Mouse (Mus musculus) liver, postnatal 0 days (tissue): ENCODE results near the gene Dusp19. TPM values are rescaled to one million over a fixed set of nuclear protein-coding genes. Genes with fewer than 3 reads are reported as not detected.

Source experiments
- ATAC-seq: fragments of 200-750 bp; cut with Nextera tagmentation; 2 replicates; pipeline ENCODE4 v1.8.0; 2017; ENCODE audit warnings: mild to moderate bottlenecking, moderate library complexity
- DNase-seq: peaks from one replicate; pipeline ENCODE4 v3.0.0-alpha.2; 2016
- H3K27ac ChIP-seq: fragments of 300-500 bp; sonication (generic); 2 replicates; pipeline ENCODE4 v1.5.1; 2014; ENCODE audit warnings: antibody characterized with exemption, moderate library complexity, mild to moderate bottlenecking, low read depth
- H3K27me3 ChIP-seq: fragments of 300-500 bp; sonication (generic); 2 replicates; pipeline ENCODE4 v1.6.1; 2014; ENCODE audit warnings: low read length, control low read depth, mixed read lengths; ENCODE audit not compliant: insufficient read depth
- H3K36me3 ChIP-seq: fragments of 300-500 bp; sonication (generic); replicated peaks from 2 replicates; pipeline ENCODE4 v1.6.1; 2014; ENCODE audit warnings: mild to moderate bottlenecking, control low read depth, low read length, moderate library complexity, mixed read lengths; ENCODE audit not compliant: insufficient read depth
- H3K4me1 ChIP-seq: fragments of 300-500 bp; sonication (generic); 2 replicates; pipeline ENCODE4 v1.6.1; 2014; ENCODE audit warnings: antibody characterized with exemption, mild to moderate bottlenecking, control low read depth; ENCODE audit not compliant: insufficient read depth
- H3K4me2 ChIP-seq: fragments of 300-500 bp; sonication (generic); 2 replicates; pipeline ENCODE4 v1.6.1; 2014; ENCODE audit warnings: low read depth, mild to moderate bottlenecking, low read length, moderate library complexity, mixed read lengths
- H3K4me3 ChIP-seq: fragments of 300-500 bp; sonication (generic); 2 replicates; pipeline ENCODE4 v1.5.1; 2014; ENCODE audit warnings: low read depth, low read length
- H3K9ac ChIP-seq: fragments of 300-500 bp; sonication (generic); replicated peaks from 2 replicates; pipeline ENCODE4 v1.6.1; 2014; ENCODE audit warnings: mild to moderate bottlenecking, moderate library complexity
- H3K9me3 ChIP-seq: fragments of 300-500 bp; sonication (generic); 2 replicates; pipeline ENCODE4 v1.6.1; 2016; ENCODE audit warnings: mild to moderate bottlenecking, control low read depth, low read length, mixed read lengths
- CTCF ChIP-seq: sonication (generic); IDR thresholded peaks from 2 replicates; pipeline ENCODE4 v1.5.1; 2016; ENCODE audit warnings: antibody characterized with exemption, low read depth
- EP300 ChIP-seq: IDR thresholded peaks from 2 replicates; pipeline ENCODE4 v1.6.1; 2016; ENCODE audit warnings: antibody characterized with exemption, low read depth, mild to moderate bottlenecking
- WGBS: fragments of 180-500 bp; shearing (Covaris S2); extraction: QIAGEN DNeasy Blood & Tissue Kit; methylation state at CpG from one replicate; pipeline ENCODE4 v1.1.7; 2014; ENCODE audit not compliant: insufficient replicate concordance; 5-methylcytosine and 5-hydroxymethylcytosine counted together
- microRNA counts: library from miRNA; unstranded; fragments of <30 nt; microRNA quantifications from one replicate; lab custom pipeline; 2015
- microRNA-seq: library from miRNA; unstranded; fragments of <30 nt; microRNA quantifications from one replicate; pipeline ENCODE4, GENCODE M21; 2016
- polyA plus RNA-seq: library from polyadenylated mRNA; unstranded; fragments of >200 nt; fragmentation: Nextera tagmentation; extraction: Ambion mirVana; gene quantifications from 2 replicates; pipeline ENCODE4 v1.2.1, GENCODE M21; 2015

The Dusp19 gene
- polyA plus RNA-seq, 1 experiment from 2014 or later: 3.9 TPM

GRCm38 (mm10) chr2:80662682-80663081, 45.8 kb downstream of the Dusp19 start:
- Histone ChIP-seq H3K4me3 (no peak overlapping the region), H3K9me3 (no peaks in the 10 kb centered on the region), H3K36me3 (peaks cover 13% of the 10 kb centered on the region), H3K4me2 (no peak overlapping the region), H3K27ac (no peak overlapping the region), H3K4me1 (no peaks in the 10 kb centered on the region), H3K27me3 (no peaks in the 10 kb centered on the region), H3K9ac (no peak overlapping the region)
- DNase-seq (no peak), ATAC-seq (no peak)
- WGBS: 93% methylated on average over 2 of the region's 2 CpGs
- TF ChIP-seq CTCF: no peak
- no peak for TF ChIP-seq EP300

DNA sequence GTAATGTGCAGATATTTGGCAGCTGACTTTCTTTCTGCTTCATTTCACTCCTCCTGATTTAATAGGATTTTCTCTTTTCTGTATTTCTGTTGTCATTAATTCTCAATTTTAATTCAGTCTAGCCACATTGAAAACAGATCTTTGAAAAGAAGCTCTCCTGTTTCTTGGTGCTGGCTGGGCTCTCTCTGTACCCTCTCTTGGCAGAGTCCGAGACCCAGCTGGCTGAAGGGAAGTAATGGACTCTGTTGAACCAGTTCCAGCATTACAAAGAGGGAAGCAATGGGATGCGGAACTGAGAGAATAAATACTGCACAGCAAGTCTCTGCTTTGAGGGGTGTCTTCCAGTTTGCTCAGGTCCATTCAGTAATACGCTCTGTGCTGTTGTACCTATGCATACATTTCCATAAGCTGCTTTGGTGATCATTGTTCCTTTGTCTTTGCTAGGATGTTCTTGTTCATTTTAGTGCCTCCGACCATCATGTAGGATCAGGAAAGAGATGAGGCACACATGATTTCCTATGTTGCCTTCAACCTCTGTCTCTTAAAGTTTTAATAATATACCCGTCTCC, 50.6 kb downstream of the Dusp19 start:
- TF ChIP-seq CTCF (no peak), EP300 (no peak)
- H3K4me1 ChIP-seq: 0 out of 2 replicates have a peak, but pooled peaks cover under 1% of the 10 kb centered on the region
- H3K36me3 ChIP-seq: peaks cover 2% of the 10 kb centered on the region; the same call in 1 of the 2 replicates
- WGBS: 86% methylated on average over 5 of the region's 5 CpGs
- H3K4me2 ChIP-seq: no peak overlapping the region
- no peaks in the 10 kb centered on the region for H3K9me3 ChIP-seq
- no peaks in the 10 kb centered on the region for H3K27me3 ChIP-seq
- no peak for ATAC-seq
- H3K27ac ChIP-seq: no peak overlapping the region
- DNase-seq: no peak
- H3K9ac ChIP-seq: no peak overlapping the region
- H3K4me3 ChIP-seq: no peak overlapping the region

- ATAC-seq (no peak), DNase-seq (no peak)
- Histone ChIP-seq H3K27ac (no peak overlapping the region), H3K4me1 (0 out of 2 replicates have a peak, but pooled peaks cover 2% of the 10 kb centered on the region), H3K9ac (no peak overlapping the region), H3K36me3 (no peaks in the 10 kb centered on the region; the same call in 1 of the 2 replicates), H3K9me3 (no peaks in the 10 kb centered on the region), H3K4me2 (no peak overlapping the region), H3K4me3 (no peak overlapping the region), H3K27me3 (no peaks in the 10 kb centered on the region)
- TF ChIP-seq EP300 (no peak), CTCF (peak; percentile 55)
- 78% methylated on average over 11 of the region's 11 CpGs for WGBS
Observed at GRCm38 (mm10) chr2:80669868-80670666, 53.2 kb downstream of the Dusp19 start.

- H3K4me2 ChIP-seq: no peak overlapping the region
- no peak for TF ChIP-seq CTCF
- TF ChIP-seq EP300: no peak
- ATAC-seq (no peak), DNase-seq (no peak)
- H3K4me3 ChIP-seq: no peak overlapping the region
- no peaks in the 10 kb centered on the region for H3K27me3 ChIP-seq
- H3K4me1 ChIP-seq: no peaks in the 10 kb centered on the region
- H3K9me3 ChIP-seq: no peaks in the 10 kb centered on the region
- no peak overlapping the region for H3K9ac ChIP-seq
- 83% methylated on average over 8 of the region's 8 CpGs for WGBS
- H3K36me3 ChIP-seq: no peaks in the 10 kb centered on the region
- no peak overlapping the region for H3K27ac ChIP-seq
Observed at GRCm38 (mm10) chr2:80678803-80679202, 62.0 kb downstream of the Dusp19 start.

MicroRNAs encoded within 50 kb of the gene (microRNA counts, 519-probe panel; counts per million panel counts)
- not detected for microRNA mmu-miR-684 (lab: Ali Mortazavi, UCI)

Small RNA genes lying within 50 kb of the gene (microRNA-seq; reads per million reads assigned to microRNA genes)
- gene Mir684-1: not detected

Other genes with a start within 250 kb of the Dusp19 start
- 0.49 and 0.84 TPM in 2 replicates for gene Frzb, start 169.4 kb upstream of the Dusp19 start, polyA plus RNA-seq
- gene Nckap1, start 35.7 kb upstream of the Dusp19 start, polyA plus RNA-seq: 10.8 and 11.5 TPM in 2 replicates
- gene Nup35, start 191 bp downstream of the Dusp19 start, polyA plus RNA-seq: 10.6 and 11.7 TPM in 2 replicates